Mouse (Mus musculus) heart, adult 2 months (tissue): ENCODE measurements around the gene Prcd. TPM values are rescaled to one million over a fixed set of nuclear protein-coding genes. Genes with fewer than 3 reads are reported as not detected.

Experiments
- DNase-seq, 2 experiments: peaks; one replicate each; pipeline ENCODE4 v3.0.0; 2021
- H3K27ac ChIP-seq: fragments of 200-600 bp; 2 replicates; pipeline ENCODE4 v1.8.1; 2022
- H3K27me3 ChIP-seq: fragments of 200-500 bp; 2 replicates; pipeline ENCODE4 v1.6.1; 2012; ENCODE audit warnings: mild to moderate bottlenecking, low read length, inconsistent platforms, mixed read lengths; ENCODE audit not compliant: control insufficient read depth, insufficient read depth
- H3K36me3 ChIP-seq: fragments of 200-500 bp; 2 replicates; pipeline ENCODE4 v1.6.1; 2012; ENCODE audit warnings: low read length, inconsistent platforms; ENCODE audit not compliant: control insufficient read depth, insufficient read depth
- H3K4me1 ChIP-seq: fragments of 200-500 bp; 2 replicates; pipeline ENCODE4 v1.6.1; 2011; ENCODE audit warnings: low read length; ENCODE audit not compliant: control insufficient read depth, insufficient read depth
- H3K4me3 ChIP-seq: fragments of 200-600 bp; 2 replicates; pipeline ENCODE4 v1.8.1; 2022
- H3K79me2 ChIP-seq: fragments of 200-500 bp; replicated peaks from 2 replicates; pipeline ENCODE4 v1.6.1; 2012; ENCODE audit warnings: mild to moderate bottlenecking, inconsistent platforms, low read length, moderate library complexity, mixed read lengths; ENCODE audit not compliant: control insufficient read depth, insufficient read depth
- H3K9ac ChIP-seq: fragments of 200-500 bp; 2 replicates; pipeline ENCODE4 v1.6.1; 2012; ENCODE audit warnings: low read depth, mild to moderate bottlenecking, control low read depth, inconsistent platforms, low read length, mixed read lengths
- CTCF ChIP-seq: fragments of 200-600 bp; IDR thresholded peaks from 2 replicates; pipeline ENCODE4 v1.8.1; 2022; ENCODE audit warnings: antibody characterized with exemption, mild to moderate bottlenecking, moderate library complexity
- EP300 ChIP-seq: fragments of 200-500 bp; IDR thresholded peaks from 2 replicates; pipeline ENCODE4 v1.6.1; 2011; ENCODE audit warnings: low read depth, low read length, control low read depth; ENCODE audit not compliant: insufficient read depth
- POLR2A ChIP-seq: fragments of 200-500 bp; IDR thresholded peaks from 2 replicates; pipeline ENCODE4 v1.6.1; 2011; ENCODE audit warnings: mild to moderate bottlenecking, low read depth, low read length, control low read depth; ENCODE audit not compliant: insufficient read depth
- WGBS: fragments of 180-500 bp; shearing (Covaris S2); methylation state at CpG from one replicate; pipeline ENCODE4 v1.1.7; 2018; 5-methylcytosine and 5-hydroxymethylcytosine counted together
- intact Hi-C: fragments of 180-260 bp; cut with DNase I; formaldehyde crosslinking; loops from one replicate; pipeline ENCODE4 v1.15.1; 2025
- polyA plus RNA-seq: library from polyadenylated mRNA; depleted of rRNA; stranded (reverse); fragments of >200 nt; gene quantifications from 2 replicates; pipeline ENCODE4 v1.2.3, GENCODE M21; 2012
- total RNA-seq, 2 experiments: library from RNA; stranded (reverse); gene quantifications; 2 replicates each; pipeline ENCODE4 v1.2.3; 2021

Gene Prcd
- total and polyA plus RNA-seq, 3 experiments = 1.1 to 1.3 (median 1.1) TPM

- peaks cover 15% of the 10 kb centered on the region for H3K36me3 ChIP-seq
- H3K9ac ChIP-seq = no peak overlapping the region
- intact Hi-C loops = loop anchor here (10.0 kb wide), 1 partner anchor 128 kb away; no protein-coding TSS in a partner anchor
- TF ChIP-seq EP300 (no peak), CTCF (no peak), POLR2A (no peak)
- no peak for DNase-seq
- H3K79me2 ChIP-seq = no peaks in the 10 kb centered on the region
- WGBS = 83% methylated on average over 14 of the region's 14 CpGs
- H3K4me3 ChIP-seq = no peak overlapping the region
- H3K4me1 ChIP-seq = peaks cover 4% of the 10 kb centered on the region
- H3K27ac ChIP-seq = peak overlapping the region; percentile 68
- no peaks in the 10 kb centered on the region for H3K27me3 ChIP-seq
These were observed 23.0 kb downstream of the Prcd start for GRCm38 (mm10) chr11:116676175-116676976.

DNA sequence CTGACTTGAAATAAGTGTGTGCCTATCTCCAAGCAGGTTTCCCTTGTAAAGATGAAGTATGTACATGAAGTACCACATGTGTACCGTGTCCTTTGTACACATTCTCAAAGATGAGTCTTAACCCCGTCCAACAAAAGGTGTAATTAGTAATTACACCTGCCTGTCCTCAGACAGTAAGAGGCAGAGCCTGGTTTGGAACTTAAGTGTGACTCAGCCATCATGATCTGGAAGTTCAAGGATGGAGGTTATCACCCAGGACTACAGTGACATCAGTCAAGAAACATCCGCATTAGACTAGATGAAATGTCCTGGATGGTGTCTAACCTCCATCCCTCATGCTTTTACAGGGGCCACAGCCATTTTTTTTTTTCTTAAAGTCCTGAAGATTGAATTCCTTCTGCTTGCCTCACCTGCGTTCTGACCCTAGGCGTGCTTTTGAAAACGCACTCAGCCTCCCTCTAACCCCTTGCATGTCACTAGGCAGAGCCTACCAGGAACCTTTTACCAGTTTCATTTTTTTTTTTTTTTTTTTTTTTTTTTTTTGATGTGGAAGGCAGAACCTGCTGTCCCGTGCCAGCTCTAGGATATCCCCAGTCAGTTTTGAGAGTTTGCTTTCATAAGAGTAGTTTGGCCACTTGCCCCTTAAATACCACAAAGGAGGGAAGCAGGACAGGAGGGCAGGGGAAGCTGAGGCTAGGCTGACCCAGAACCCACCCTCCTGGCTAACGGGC, 24.5 kb downstream of the Prcd start:
- peaks cover 11% of the 10 kb centered on the region for H3K36me3 ChIP-seq
- no peak for DNase-seq
- WGBS = 79% methylated on average over 8 of the region's 8 CpGs
- intact Hi-C loops = loop anchor here (10.0 kb wide), 1 partner anchor 127 kb away; no protein-coding TSS in a partner anchor
- no peaks in the 10 kb centered on the region for H3K79me2 ChIP-seq
- H3K27me3 ChIP-seq = no peaks in the 10 kb centered on the region
- TF ChIP-seq POLR2A (no peak), CTCF (no peak), EP300 (no peak)
- peaks cover 2% of the 10 kb centered on the region; the same call in 1 of the 2 replicates for H3K4me1 ChIP-seq
- H3K4me3 ChIP-seq = no peak overlapping the region
- no peak overlapping the region for H3K9ac ChIP-seq
- no peak overlapping the region for H3K27ac ChIP-seq

GRCm38 (mm10) chr11:116679148-116679547, 25.8 kb downstream of the Prcd start:
- Histone ChIP-seq H3K9ac (no peak overlapping the region), H3K36me3 (peaks cover 7% of the 10 kb centered on the region), H3K27me3 (no peaks in the 10 kb centered on the region), H3K4me3 (no peak overlapping the region), H3K4me1 (peaks cover 2% of the 10 kb centered on the region; the same call in 1 of the 2 replicates), H3K27ac (no peak overlapping the region), H3K79me2 (no peaks in the 10 kb centered on the region)
- intact Hi-C loops = loop anchor here (10.0 kb wide), 1 partner anchor 126 kb away; no protein-coding TSS in a partner anchor
- no peak for TF ChIP-seq CTCF
- no peak for TF ChIP-seq POLR2A
- TF ChIP-seq EP300 = 0 out of 2 replicates have a peak, but pooled peaks have one; percentile 11
- DNase-seq = no peak
- 66% methylated on average over 6 of the region's 6 CpGs for WGBS

DNA sequence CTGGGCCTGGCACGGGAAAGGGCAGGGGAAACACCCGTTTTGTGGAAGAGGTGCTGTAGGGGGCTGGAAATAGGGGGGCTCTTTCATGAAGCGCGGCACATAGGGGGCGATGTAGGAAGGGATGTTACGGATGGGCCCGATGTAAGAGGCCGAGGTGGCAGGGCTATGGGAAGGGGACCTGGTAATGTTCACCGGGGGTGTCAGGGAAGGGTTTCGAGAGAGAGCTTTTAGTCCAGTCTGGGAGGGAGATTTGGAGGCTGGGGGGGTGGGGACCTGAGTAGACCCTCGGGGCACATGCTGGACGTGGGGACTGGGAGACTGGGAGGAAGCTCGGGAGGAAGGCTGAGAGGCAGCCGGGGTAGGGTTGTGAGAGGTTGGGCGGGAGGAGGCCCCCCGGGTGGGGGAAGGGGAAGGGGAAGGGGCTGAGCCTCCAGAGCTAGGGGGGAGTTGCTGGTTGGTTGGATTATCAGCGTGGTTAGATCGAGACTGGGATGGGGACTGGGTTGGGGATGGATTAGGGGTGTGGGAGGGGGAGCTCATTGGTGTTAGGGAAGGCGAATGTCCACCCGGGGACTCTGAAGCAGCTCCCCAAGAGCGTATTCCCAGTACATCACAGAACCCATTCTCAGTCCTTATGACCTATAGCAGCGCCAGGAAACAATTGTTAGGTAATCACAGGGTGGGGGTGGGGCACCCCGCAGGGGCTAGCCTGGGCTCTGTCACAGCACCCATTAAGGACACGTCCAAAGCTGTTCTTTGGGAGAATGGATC, 27.2 kb downstream of the Prcd start:
- H3K36me3 ChIP-seq = no peaks in the 10 kb centered on the region
- no peak overlapping the region for H3K9ac ChIP-seq
- intact Hi-C loops = no loop called here
- peak overlapping the region; percentile 47; the same call in 1 of the 2 replicates for H3K27ac ChIP-seq
- H3K79me2 ChIP-seq = no peaks in the 10 kb centered on the region
- no peaks in the 10 kb centered on the region; the same call in 1 of the 2 replicates for H3K4me1 ChIP-seq
- no peak for DNase-seq
- TF ChIP-seq EP300 (no peak), POLR2A (no peak), CTCF (no peak)
- WGBS = 75% methylated on average over 24 of the region's 24 CpGs
- no peaks in the 10 kb centered on the region for H3K27me3 ChIP-seq
- no peak overlapping the region for H3K4me3 ChIP-seq

DNA sequence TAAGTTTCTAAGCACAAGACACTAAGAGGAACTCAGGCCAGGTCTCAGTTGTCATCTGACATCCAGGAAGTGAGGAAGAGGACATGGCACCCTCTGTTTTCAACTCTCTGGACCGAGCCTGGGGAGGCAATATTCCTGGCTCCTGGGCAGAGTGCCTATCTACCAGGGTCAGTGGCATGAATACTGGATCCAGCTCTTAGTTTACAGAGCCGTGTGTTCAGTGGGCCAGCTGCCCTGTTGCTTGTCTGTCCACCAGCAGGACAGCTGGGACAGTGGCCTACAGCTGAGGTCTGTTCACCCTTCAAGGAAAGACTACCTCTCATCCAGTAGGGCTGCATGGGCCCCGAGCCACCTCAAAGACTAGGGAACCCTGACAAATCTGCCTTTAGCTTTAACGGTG, 27.8 kb downstream of the Prcd start:
- Histone ChIP-seq H3K36me3 (no peaks in the 10 kb centered on the region), H3K9ac (no peak overlapping the region), H3K27ac (peak overlapping the region; percentile 47), H3K27me3 (no peaks in the 10 kb centered on the region), H3K4me1 (no peaks in the 10 kb centered on the region; the same call in 1 of the 2 replicates), H3K4me3 (no peak overlapping the region), H3K79me2 (no peaks in the 10 kb centered on the region)
- 0 out of 2 replicates have a peak, but pooled peaks have one; percentile 2 for TF ChIP-seq CTCF
- TF ChIP-seq EP300 = no peak
- intact Hi-C loops = no loop called here
- DNase-seq = peak; percentile 44 to 76
- WGBS = 50% methylated on average over 4 of the region's 4 CpGs
